Mouse (Mus musculus) cerebral cortex, adult 2 months (tissue): ENCODE data around the gene Rbm47.

Experiments used
- WGBS: fragments of 180-500 bp; shearing (Covaris S2); methylation state at CpG from one replicate; pipeline ENCODE4 v1.1.7; 2018; 5-methylcytosine and 5-hydroxymethylcytosine counted together

The Rbm47 gene

GRCm38 (mm10) chr5:66086304-66086703 is 86.6 kb downstream of the Rbm47 start:
- WGBS: 91% methylated on average over 1 of the region's 1 CpGs

DNA sequence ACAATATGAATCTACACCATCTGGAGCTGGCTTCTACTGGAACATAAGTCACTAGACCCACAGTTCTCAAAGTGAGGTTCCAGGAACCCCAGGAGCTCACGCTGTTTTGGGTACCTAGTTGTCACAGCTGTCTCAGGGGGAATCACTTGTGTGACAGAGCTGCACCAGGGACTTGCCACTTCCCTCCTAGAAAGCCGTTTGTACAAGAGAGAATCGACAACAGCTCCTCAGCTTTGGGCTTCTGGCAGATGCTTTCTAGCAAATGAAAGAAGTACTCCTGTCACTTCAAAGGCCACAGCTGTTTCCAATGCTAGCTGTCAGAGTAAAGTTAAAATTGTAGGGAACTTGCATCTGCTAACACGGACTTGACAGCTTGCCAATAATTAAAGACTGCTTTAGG is 87.4 kb downstream of the Rbm47 start:
- 44% methylated on average over 4 of the region's 4 CpGs for WGBS

- WGBS: 94% methylated on average over 3 of the region's 3 CpGs
Measured at GRCm38 (mm10) chr5:66084541-66084940, 88.4 kb downstream of the Rbm47 start.

DNA sequence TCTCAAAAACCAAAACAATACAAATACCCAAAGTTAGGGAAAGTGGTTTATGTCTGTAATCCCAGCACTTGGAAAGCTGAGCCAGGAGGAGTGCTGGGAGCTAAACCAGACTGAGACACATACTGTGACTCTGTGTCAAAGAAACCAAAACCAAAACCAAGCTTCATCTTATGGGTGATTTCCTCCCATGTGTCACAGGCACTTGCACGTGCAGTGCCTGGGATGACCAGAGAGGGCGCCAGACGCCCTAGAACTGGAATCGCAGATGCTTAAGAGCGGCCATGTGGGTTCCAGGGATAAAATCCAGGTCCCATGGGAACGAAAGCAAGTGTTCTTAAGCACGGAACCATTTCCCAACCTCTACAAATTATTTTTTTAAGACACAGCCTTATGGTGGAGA is 89.6 kb downstream of the Rbm47 start:
- 47% methylated on average over 7 of the region's 7 CpGs for WGBS

DNA sequence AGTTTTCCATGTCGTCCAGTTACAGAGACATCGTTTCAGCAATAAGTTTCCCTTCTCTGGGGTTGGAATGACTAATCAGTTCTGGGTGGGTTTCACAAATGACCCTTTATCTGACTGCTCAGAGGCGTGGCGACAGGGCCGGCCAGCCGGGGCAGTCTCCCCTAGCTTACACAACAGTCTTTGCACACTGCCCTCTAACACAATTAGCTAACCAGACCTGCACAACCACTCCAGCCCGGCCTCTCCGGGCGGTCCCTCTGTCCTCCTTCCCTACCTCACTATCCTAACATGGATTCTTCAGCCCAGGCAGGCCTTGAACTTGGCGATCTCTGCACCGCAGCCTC is 90.7 kb downstream of the Rbm47 start:
- WGBS: 82% methylated on average over 11 of the region's 11 CpGs

DNA sequence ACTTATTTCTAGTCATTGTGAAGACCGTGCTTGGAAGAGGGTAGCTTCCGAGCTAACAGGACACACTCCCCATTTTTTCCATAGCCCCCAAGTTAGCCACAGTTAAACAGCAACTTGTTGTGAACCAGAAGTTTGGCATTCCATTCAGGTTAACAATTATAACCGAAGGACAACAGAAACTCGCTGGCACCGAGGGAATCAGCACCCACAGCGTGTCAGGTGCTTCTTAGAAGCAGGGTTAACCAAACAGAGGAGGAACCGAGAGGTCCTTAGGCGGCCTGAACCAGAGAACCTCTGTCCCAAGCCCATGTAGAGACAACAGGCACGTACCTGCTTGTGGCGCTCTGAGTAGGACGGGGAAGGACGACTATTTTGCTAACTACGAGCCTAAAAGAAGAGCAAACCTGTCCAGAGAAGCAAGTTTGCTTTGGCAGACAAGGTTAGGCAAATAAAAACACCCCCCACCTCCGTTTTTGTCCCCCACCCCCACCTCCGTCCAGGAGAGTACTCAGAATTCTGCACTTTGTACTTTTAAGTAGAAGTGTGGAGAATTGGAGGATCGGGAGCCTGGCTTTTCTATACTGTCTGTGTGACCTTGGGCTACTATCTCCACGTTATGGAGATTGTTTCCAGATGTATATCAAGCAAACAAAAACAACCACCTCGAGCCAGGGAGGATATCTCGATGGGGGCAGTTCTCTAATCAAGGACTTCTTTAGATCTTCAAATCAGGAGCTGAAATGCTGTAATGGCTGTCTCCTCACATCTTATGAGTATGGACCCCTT is 91.3 kb downstream of the Rbm47 start:
- WGBS: 87% methylated on average over 19 of the region's 19 CpGs

GRCm38 (mm10) chr5:66080529-66081220 is 92.2 kb downstream of the Rbm47 start:
- 94% methylated on average over 17 of the region's 17 CpGs for WGBS

DNA sequence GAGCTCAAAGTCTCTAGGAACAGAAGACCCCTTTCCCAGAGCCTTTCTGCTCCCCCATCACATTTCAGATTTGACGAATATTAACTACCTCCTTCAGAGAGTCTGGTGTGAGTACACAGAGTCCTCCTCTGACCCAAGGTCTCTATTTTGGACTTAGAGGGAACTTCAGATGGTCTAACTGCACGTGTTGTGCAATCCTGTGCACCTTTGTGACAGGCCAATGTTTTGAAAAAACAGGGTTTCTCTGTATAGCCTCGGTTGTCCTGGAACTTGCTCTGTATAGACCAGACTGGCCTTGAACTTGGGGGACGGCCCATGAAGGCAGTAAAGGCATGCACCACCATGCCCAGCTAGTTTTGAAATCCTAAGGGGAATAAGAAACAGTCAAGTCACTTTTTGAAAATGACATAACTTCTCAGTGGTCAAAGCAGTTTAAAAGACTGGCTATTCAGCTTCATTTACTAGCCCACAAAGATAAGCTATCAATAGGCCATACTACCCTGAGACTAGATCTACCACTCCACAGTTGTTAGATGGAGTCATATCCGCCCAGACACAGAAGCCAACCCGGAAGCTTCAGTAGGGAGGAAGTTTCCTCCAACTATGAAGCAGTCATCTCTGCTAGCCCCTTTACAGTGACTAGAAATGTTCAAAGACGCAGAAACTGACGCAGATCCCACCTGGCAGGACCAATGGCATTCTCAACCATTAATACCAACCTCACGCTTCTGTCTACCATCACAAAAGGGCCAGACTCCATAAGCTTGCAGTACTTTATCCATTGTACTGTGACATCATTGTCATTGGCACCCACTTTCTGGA is 93.3 kb downstream of the Rbm47 start:
- WGBS: 90% methylated on average over 9 of the region's 9 CpGs

DNA sequence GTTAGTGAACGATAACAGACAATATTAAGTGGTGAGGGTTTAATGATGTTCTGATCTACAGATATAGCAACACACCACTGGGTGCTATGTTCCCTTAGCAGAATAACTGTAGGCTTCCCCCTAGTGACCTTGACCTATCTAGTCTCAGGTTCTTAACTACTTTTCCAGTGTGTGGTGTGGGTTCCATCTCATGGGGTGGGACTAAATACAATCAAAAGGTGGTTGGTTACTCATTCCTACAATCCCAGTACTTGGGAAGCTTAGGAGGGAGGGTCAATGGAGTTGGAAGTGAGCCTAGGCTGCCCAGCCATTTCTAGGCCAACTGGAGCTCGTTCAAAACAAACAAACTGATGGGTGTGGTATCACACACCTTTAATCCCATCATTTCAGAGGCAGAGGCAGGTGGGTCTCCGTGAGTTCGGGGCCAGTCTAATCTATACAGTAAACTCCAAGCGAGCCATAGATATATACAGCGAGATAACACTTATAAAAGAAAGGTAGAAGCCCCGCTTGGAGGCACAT is 94.4 kb downstream of the Rbm47 start:
- WGBS: 93% methylated on average over 7 of the region's 7 CpGs

DNA sequence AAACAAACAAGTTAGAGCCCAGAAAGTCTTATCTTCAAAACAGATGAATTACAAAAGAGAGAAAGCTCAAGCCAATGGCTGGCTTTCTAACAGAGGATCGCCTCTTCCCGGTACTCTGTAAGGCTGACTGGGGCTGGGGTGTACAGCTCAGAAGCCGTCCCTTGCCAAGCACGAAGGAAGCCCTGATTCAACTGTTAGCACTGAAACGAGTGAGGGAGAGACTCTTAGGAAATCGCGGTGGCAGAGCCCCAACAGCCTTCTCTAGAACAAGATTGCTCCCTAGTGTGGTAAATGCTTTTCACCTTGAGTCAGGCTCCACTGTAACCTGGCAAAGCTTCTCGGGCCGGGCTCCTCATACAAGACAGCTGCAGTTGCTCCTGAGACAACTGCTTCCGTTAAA is 95.5 kb downstream of the Rbm47 start:
- WGBS: 27% methylated on average over 10 of the region's 10 CpGs

GRCm38 (mm10) chr5:66076685-66077301 is 96.1 kb downstream of the Rbm47 start:
- WGBS: 64% methylated on average over 12 of the region's 12 CpGs

DNA sequence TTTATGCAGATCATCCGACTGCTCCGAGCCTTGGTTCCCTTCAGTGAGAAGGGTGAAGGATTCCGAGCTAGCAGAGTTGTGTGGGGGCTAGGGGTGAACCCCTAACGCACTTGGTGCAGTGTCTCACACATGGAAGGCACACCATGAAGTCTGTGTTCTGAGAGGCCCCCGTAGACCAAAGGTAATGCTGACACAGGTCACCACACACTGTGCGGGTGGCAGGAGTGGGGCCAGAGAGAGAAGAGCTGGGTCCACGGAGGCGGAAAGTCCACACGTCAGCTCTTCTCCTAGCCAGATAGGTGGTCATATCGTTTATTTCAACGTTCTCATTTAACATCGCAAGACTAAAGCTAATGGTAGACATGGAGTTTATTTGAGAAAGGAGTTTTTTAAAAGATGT is 97.0 kb downstream of the Rbm47 start:
- WGBS: 96% methylated on average over 12 of the region's 12 CpGs

GRCm38 (mm10) chr5:66075032-66075488 is 97.9 kb downstream of the Rbm47 start:
- WGBS: 83% methylated on average over 9 of the region's 9 CpGs

DNA sequence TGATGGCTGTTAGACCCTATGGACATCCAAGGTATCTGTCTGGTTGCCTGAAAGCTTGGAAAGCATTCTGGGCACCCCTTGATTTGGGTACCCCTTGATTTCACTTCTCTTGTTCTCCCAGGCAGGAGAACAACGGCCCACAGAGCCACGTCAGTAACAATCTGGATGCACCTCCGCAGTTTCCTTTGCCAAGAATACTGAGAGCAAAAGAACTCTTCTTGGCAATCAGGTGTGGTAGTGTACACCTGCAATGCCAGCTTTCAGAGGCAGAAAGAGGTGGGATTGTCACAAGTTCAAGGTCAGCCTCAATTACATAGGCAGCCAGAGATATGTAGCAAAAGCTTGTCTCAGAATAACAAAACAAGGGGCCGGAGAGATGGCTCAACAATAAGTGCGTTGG is 98.7 kb downstream of the Rbm47 start:
- 89% methylated on average over 5 of the region's 5 CpGs for WGBS

DNA sequence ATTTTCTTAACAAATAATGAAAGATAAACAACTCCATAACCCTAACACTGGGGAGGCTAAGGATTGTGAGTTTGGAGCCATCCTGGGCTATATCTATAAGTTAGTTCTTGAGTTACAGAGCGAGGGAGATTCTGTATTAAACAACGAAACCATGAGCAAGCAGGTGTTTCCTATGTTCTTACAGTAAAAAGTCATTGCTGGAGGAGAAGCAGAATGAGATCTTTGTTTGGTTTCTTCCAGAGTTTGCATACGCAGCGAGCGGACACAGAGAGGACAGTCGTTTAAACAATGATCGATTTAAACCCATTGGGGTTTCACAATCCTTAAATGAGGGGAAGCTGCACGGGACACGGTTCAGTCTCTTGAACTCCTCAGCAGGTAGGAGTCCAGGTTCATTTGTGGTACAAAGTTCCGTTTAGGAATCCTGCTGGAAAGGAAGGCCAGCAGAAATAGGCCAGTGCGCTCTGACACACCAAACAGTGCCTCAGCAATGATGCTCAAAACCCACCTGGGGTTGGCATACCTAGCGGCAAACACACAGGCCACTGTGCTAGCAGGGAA is 99.2 kb downstream of the Rbm47 start:
- 88% methylated on average over 12 of the region's 12 CpGs for WGBS

DNA sequence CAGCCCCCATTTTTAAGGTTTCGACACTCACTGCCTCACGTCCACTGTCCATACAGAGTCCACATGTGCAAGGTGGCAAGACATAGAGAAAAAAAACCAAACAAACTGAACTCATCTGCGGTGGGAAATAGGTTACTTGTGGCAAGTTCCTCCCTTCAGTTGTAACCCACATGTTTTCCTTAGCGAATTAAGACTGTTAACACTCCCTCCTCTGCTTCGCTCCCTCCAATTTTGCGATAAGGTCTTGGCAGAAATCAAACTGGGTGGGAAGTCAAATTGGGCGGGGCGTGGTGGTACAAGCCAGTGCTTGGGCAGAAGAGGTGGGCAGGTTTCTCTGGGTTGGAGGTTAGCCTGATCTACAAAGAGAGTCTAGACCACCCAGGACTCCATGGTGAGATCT is 101.2 kb downstream of the Rbm47 start:
- whole genome bisulfite sequencing: 91% methylated on average over 8 of the region's 8 CpGs

DNA sequence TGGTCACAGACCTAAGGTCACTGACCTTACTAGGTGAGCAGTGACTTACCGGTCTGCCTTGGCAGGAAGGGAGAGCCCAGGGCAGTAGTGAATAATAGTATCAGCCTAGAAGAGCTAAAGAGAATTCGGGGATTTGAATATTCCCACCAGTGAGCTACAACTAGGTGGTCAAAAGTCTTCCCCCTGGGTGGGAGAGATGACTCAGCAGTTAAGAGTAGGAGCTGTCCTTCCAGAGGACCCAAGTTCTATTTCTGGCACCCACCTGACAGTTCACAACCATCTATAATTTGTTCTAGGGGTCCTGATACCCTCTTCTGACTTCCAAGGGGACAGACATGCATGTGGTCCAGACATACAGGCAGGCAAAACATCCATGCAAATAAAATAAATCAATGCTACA is 102.6 kb downstream of the Rbm47 start:
- 64% methylated on average over 2 of the region's 2 CpGs for WGBS

- 3% methylated on average over 27 of the region's 27 CpGs for WGBS
Measured at GRCm38 (mm10) chr5:66069470-66070144, 103.3 kb downstream of the Rbm47 start.

GRCm38 (mm10) chr5:66069133-66069469 is 103.8 kb downstream of the Rbm47 start:
- WGBS: 55% methylated on average over 7 of the region's 7 CpGs

GRCm38 (mm10) chr5:66068068-66068920 is 104.6 kb downstream of the Rbm47 start:
- WGBS: 92% methylated on average over 12 of the region's 12 CpGs
